Mouse (Mus musculus): ENCODE data around the gene Med28. TPM values are rescaled to one million over a fixed set of nuclear protein-coding genes. Genes with fewer than 3 reads are reported as not detected.

Med28 gene
- total and polyA plus RNA-seq, 3 experiments = 177 to 195 TPM; not detected in 1

GRCm38 (mm10) chr5:45576716-45577115 is 56.7 kb downstream of the Med28 start:
- no peak for TF ChIP-seq MYC (IDR thresholded peaks at IDR 0.05; ENCODE audit: low read depth, low read length)
- no peak for TF ChIP-seq GABPA (IDR thresholded peaks at IDR 0.05; ENCODE audit: low read depth, low read length)
- no peak for TF ChIP-seq CHD2 (IDR thresholded peaks at IDR 0.05; ENCODE audit: low read length)
- no peak for TF ChIP-seq SMC3 (IDR thresholded peaks at IDR 0.05; ENCODE audit: low read depth, low read length)
- TF ChIP-seq NELFE (IDR thresholded peaks at IDR 0.05; ENCODE audit: low read depth, low read length) = no peak
- TF ChIP-seq E2F4 (IDR thresholded peaks at IDR 0.05; ENCODE audit: borderline replicate concordance, low read depth, low read length) = no peak
- TF ChIP-seq POLR2A (IDR thresholded peaks at IDR 0.05; ENCODE audit: control insufficient read depth in 1 of 2, insufficient read depth in 1 of 2, low read depth in 1 of 2, low read length in 2 of 2, poor library complexity in 1 of 2) = no peak
- TF ChIP-seq TCF12 (IDR thresholded peaks at IDR 0.05; ENCODE audit: low read depth, low read length) = no peak
- TF ChIP-seq ZKSCAN1 (IDR thresholded peaks at IDR 0.05; ENCODE audit: low read depth, low read length) = no peak
- TF ChIP-seq POLR2AphosphoS2 (IDR thresholded peaks at IDR 0.05; ENCODE audit: low read length) = no peak
- TF ChIP-seq MAX (IDR thresholded peaks at IDR 0.05; ENCODE audit: low read length) = no peak
- TF ChIP-seq TBP (IDR thresholded peaks at IDR 0.05; ENCODE audit: low read depth, low read length) = no peak
- no peak for TF ChIP-seq USF2 (IDR thresholded peaks at IDR 0.05; ENCODE audit: borderline replicate concordance in 1 of 2, insufficient read depth in 1 of 2, low read depth in 1 of 2, low read length in 2 of 2)
- no peak for TF ChIP-seq GATA1 (IDR thresholded peaks at IDR 0.05; ENCODE audit: low read depth, low read length)
- no peak for TF ChIP-seq BHLHE40 (IDR thresholded peaks at IDR 0.05; ENCODE audit: borderline replicate concordance, low read depth, low read length)
- TF ChIP-seq TAL1 (IDR thresholded peaks at IDR 0.05; ENCODE audit: low read length) = no peak
- TF ChIP-seq JUND (IDR thresholded peaks at IDR 0.05; ENCODE audit: low read depth, low read length) = no peak
- TF ChIP-seq EP300 (IDR thresholded peaks at IDR 0.05; ENCODE audit: low read depth in 1 of 2, low read length in 2 of 2) = no peak
- no peak for TF ChIP-seq HCFC1 (IDR thresholded peaks at IDR 0.05; ENCODE audit: low read depth, low read length)
- no peaks in the 10 kb centered on the region for H3K9me3 ChIP-seq (replicated peaks; ENCODE audit: insufficient read depth, low read length)
- no peaks in the 10 kb centered on the region; a peak in 1 of 4 replicates for H3K27me3 ChIP-seq (ENCODE audit: control insufficient read depth in 1 of 2, insufficient read depth in 2 of 2, low read length in 2 of 2)
- no peak overlapping the region for H3K4me3 ChIP-seq (ENCODE audit: control insufficient read depth in 1 of 2, insufficient read depth in 1 of 2, low read depth in 2 of 2, low read length in 2 of 2)
- H3K79me2 ChIP-seq (ENCODE audit: control insufficient read depth, insufficient read depth, low read length, poor library complexity) = no peaks in the 10 kb centered on the region
- no peak for DNase-seq (ENCODE audit: low read depth, low spot score)
- H3K36me3 ChIP-seq (ENCODE audit: control insufficient read depth in 1 of 2, insufficient read depth in 2 of 2, low read length in 2 of 2) = no peaks in the 10 kb centered on the region
- no peaks in the 10 kb centered on the region for H3K4me1 ChIP-seq (ENCODE audit: control insufficient read depth in 1 of 2, insufficient read depth in 2 of 2, low read length in 2 of 2)
- H3K9ac ChIP-seq (ENCODE audit: control insufficient read depth, low read depth, low read length, poor library complexity, severe bottlenecking) = no peak overlapping the region
- no peak overlapping the region for H3K27ac ChIP-seq (ENCODE audit: control insufficient read depth, low read depth, low read length)

DNA sequence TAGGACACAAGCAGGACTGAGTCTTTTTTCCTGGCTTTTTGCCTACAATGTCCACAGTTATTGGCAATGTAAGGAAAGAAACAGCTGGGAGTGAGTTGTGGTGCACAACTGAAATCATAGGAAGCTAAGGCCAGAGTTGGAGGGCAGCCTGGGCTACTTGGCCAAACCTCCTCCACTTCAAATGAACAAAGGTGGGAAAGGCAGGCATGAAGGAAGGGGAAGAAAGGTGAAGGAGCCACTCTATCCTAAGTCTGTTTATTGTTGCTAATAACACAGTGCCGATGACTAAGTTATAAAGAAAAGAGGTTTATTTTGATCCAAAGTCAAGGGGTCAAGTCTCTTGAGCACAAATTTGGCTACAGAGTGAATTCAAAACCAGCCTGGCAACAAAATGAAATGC is 57.3 kb downstream of the Med28 start:
- H3K27ac ChIP-seq (ENCODE audit: control insufficient read depth, low read depth, low read length) = no peak overlapping the region
- H3K9ac ChIP-seq (ENCODE audit: control insufficient read depth, low read depth, low read length, poor library complexity, severe bottlenecking) = no peak overlapping the region
- H3K79me2 ChIP-seq (ENCODE audit: control insufficient read depth, insufficient read depth, low read length, poor library complexity) = no peaks in the 10 kb centered on the region
- H3K4me1 ChIP-seq (ENCODE audit: control insufficient read depth in 1 of 2, insufficient read depth in 2 of 2, low read length in 2 of 2) = no peaks in the 10 kb centered on the region
- H3K4me3 ChIP-seq (ENCODE audit: control insufficient read depth in 1 of 2, insufficient read depth in 1 of 2, low read depth in 2 of 2, low read length in 2 of 2) = no peak overlapping the region
- no peak for DNase-seq (ENCODE audit: low read depth, low spot score)
- H3K9me3 ChIP-seq (replicated peaks; ENCODE audit: insufficient read depth, low read length) = no peaks in the 10 kb centered on the region
- no peaks in the 10 kb centered on the region; a peak in 1 of 4 replicates for H3K27me3 ChIP-seq (ENCODE audit: control insufficient read depth in 1 of 2, insufficient read depth in 2 of 2, low read length in 2 of 2)
- no peaks in the 10 kb centered on the region for H3K36me3 ChIP-seq (ENCODE audit: control insufficient read depth in 1 of 2, insufficient read depth in 2 of 2, low read length in 2 of 2)
- TF ChIP-seq RCOR1 (IDR thresholded peaks at IDR 0.05; ENCODE audit: low read depth, low read length) (no peak), TBP (IDR thresholded peaks at IDR 0.05; ENCODE audit: low read depth, low read length) (no peak), CTCF (IDR thresholded peaks at IDR 0.05 in 2 of 3, conservative IDR thresholded peaks at IDR 0.05 in 1 of 3; ENCODE audit: control insufficient read depth in 1 of 3, insufficient read depth in 1 of 3, low read depth in 2 of 3, low read length in 3 of 3, poor library complexity in 1 of 3, severe bottlenecking in 1 of 3) (no peak), MAX (IDR thresholded peaks at IDR 0.05; ENCODE audit: low read length) (no peak), USF1 (IDR thresholded peaks at IDR 0.05; ENCODE audit: low read depth, low read length) (no peak), MAFK (IDR thresholded peaks at IDR 0.05; ENCODE audit: borderline replicate concordance, low read depth, low read length) (no peak), UBTF (IDR thresholded peaks at IDR 0.05; ENCODE audit: borderline replicate concordance, insufficient read depth, low read depth, low read length) (no peak), KAT2A (conservative IDR thresholded peaks at IDR 0.05; ENCODE audit: low read depth, low read length) (no peak), ZNF384 (IDR thresholded peaks at IDR 0.05; ENCODE audit: low read depth, low read length) (no peak), USF2 (IDR thresholded peaks at IDR 0.05; ENCODE audit: borderline replicate concordance in 1 of 2, insufficient read depth in 1 of 2, low read depth in 1 of 2, low read length in 2 of 2) (no peak), MEF2A (IDR thresholded peaks at IDR 0.05; ENCODE audit: extremely low read depth, insufficient replicate concordance, low read depth, low read length, poor library complexity, severe bottlenecking) (no peak), TAL1 (IDR thresholded peaks at IDR 0.05; ENCODE audit: low read length) (no peak)
